Mouse (Mus musculus): ENCODE results near the gene Edar. TPM values are rescaled to one million over a fixed set of nuclear protein-coding genes. Genes with fewer than 3 reads are reported as not detected.
A peak's percentile ranks its signal among the peaks of the same experiment; 100 is the strongest.
"Not testable (repeated sequence)": the region's sequence is repeated elsewhere in the genome, so short reads cannot be mapped to it uniquely, and the experiment has no call there.

Edar gene
- under 1 TPM; 0.23 to 0.26 TPM for total RNA-seq (2021)
- long read RNA-seq, experiment 1, result 0 reads
- long read RNA-seq, experiment 2, result 0 reads

DNA sequence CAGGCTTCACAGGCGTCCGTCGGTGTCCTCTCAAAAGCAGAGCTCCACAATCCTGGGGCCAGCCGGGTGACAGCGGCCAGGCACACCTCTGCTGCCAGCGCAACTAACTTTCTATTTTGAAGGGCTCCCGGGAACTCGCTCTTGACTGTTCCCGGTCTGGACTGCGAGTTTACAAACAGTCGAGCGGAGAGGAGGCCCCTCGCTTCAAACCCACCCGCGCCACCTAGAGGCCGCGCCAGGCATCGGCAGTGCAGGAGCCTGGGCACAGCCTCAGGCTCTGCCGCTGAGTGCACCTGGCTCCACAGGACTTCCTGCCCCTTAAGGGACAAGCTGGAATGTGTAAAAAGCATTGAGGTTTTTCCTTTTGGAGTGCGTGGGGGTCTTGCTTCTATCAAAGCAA, at the start of gene Edar:
Edar (minus strand) TSS at position 122 of the 400 bp plus-strand sequence.
- peak; percentile 66 to 73 for DNase-seq (ENCODE audit: low spot score in 2 of 2)

DNA sequence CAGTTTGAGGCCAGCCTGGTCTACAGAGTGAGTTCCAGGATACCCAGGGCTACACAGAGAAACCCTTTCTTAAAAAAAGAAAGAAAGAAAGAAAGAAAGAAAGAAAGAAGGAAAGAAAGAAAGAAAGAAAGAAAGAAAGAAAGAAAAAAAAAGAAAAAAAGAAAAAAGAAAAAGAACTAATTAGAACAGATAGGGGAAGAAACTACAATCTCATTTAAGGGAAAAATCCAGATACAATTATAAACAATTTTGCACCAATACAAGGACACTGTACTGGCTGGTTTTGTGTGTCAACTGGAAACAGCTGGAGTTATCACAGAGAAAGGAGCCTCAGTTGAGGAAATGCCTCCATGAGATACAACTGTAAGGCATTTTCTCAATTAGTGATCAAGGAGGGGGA, 42.7 kb upstream of the Edar start, which contains the start of gene Gm17542:
Gm17542 (minus strand) TSS at position 101 of the 400 bp plus-strand sequence.
- not testable (repeated sequence) for DNase-seq (ENCODE audit: low spot score in 2 of 2)

- no peak for DNase-seq (ENCODE audit: low spot score in 2 of 2)
These were observed 39.3 kb upstream of the Edar start for GRCm38 (mm10) chr10:58714789-58715148.

GRCm38 (mm10) chr10:58713855-58714788, 38.7 kb upstream of the Edar start:
- no peak for DNase-seq (ENCODE audit: low spot score in 2 of 2)

- no peak for DNase-seq (ENCODE audit: low spot score in 2 of 2)
These were observed 37.8 kb upstream of the Edar start for GRCm38 (mm10) chr10:58713225-58713624.

DNA sequence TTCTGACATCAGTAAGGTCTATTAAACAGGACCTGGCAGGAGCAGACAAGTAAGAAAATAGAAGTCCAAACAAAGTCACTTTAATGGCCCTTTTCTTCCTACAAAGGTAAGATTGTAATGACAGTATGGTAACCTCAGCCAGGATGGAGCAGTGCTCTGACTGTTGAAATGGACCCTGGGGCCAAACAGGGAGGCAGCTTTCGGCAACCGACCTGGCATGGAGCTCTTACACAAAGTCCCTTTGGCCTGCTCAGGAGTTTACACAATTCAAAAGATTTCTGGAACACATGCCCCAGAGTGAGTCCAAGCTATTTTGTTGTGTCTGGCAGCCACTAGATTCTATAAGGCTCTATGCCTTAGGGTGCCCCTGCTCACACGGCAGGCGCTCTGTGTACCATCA, 33.6 kb upstream of the Edar start:
- DNase-seq (ENCODE audit: low spot score in 2 of 2), result no peak

- no peak for DNase-seq (ENCODE audit: low spot score in 2 of 2)
These were observed 25.1 kb upstream of the Edar start for GRCm38 (mm10) chr10:58700578-58700977.

DNA sequence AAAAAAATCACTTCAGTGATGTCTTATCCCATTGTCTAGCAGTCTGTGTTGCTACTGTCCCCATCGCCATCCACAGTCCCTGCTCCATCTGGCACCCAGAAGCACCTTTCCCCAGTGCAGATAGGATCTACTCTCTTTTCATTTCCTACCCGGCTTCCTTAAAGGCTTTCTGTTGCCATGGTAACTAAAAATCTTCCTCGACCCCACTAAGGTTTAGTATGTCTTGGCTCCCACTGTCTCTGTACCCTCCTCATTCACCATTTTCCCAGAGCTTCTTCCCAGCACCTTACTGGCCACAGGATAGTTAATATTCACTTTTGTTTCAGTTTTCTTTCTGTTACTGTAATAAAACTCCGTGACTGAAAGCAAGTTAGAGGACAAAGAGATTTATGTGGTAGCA, 24.7 kb upstream of the Edar start:
- no peak for DNase-seq (ENCODE audit: low spot score in 2 of 2)

GRCm38 (mm10) chr10:58698955-58699354, 23.5 kb upstream of the Edar start:
- no peak for DNase-seq (ENCODE audit: low spot score in 2 of 2)

DNA sequence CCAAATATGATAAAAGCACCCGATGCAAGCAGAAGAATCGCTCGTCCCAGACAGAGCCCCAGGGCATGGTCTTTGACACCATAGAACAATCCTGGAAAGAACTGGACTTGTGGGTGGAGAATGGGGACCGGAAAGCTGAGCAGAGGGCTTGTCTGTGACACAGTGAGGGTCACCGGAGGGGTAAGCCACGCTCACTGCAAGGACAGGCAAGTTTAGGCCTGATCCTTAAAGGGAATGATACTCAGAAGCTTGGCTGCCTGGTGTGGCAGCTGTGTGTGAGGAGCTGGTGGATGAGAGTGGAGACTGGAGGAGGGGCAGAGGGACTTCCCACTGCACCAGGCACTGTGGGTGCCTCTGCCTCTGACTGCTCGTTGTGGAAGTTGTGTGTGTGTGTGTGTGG, 15.6 kb upstream of the Edar start:
- no peak for DNase-seq (ENCODE audit: low spot score in 2 of 2)

DNA sequence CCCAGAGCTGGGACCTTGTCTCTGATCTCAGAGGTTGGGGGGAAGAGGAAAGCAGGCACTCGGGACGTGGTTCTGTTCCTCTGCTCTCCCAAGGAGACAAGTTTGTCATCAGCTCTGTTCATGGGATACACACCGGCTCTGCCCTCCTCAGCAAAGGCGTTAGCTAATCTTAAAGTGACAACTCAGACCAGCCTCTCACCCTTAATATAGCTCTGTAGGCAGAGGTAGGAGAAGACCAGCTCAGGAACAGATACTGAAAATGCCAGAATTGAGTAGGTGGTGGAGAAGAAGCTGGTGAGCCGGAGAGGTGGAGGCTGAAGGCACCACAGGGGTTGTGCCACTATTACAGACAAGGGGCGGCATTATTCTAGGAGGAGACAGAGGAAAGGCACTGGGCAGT, 3.8 kb upstream of the Edar start:
- DNase-seq (ENCODE audit: low spot score in 2 of 2), result no peak

DNA sequence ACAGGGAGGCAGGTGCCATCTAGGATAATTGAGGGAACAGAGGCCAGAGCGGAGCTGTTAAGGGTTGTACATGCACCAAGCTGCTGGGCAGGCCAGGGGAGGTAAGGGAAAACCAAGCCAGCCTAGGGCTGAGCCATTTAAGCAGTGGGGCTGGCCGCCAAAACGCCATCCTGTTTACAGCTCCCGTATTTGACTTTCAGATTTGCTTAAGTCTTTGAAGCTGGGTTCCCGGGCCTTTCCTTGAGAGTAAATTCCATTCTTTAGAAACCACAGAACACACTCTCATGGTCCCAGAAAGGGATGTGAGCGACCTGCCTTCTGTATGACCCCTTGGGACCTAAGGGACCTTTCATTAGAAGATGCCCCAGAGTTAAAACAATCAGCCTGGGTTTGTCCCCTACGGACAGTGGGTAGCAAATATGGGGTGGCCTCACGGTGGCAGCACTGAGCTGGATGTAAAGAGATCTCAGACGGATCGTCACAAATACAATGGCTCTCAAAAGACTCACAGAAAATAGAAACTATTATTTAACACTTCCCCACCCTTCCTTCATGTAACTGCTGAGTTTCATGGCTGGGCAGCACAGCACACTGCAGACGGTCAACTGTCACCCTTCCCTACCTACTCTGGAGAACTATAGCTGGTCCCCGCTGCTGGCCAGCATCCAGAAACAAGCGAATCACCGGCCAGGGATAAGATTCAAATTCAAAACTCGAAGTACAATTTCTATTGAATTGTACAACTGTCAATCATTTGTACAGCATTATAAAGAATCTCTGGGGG, 2.0 kb downstream of the Edar start:
- DNase-seq (ENCODE audit: low spot score in 2 of 2), result peak; percentile 65 to 81

DNA sequence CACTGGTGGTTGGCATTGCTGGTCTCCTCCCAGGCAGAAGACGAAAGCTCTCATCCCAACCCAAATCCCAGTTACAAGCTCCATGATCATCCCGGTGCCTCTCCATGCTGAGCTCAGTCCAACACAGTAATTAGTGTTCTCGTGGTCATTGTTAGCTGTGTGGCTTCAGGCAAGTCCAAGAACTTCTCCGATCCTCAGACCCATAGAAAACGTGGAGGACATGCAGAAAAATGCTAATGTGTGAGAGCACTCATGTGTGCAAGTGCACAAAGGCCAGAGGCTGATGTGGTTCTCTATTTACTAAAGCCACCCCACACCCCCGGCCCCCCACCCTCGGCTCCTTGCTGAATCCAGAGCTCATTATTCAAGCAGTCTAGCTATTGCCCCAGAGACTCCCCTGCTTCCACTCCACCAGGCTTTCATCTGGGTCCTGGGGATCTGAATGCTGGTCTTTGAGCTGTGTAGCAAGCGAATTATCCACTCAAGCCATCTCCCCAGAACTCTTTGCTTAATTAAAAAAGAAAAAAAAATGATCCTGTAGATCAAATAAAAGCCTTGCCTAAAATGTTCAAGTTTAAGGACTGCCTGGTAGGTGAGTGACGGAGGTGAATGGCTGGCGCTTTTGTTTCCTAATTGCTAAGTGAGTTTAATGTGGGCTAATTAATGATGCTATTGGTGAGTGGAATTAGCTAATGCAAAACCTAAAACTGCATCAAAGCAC, 2.7 kb downstream of the Edar start:
- DNase-seq (ENCODE audit: low spot score in 2 of 2), result no peak

DNA sequence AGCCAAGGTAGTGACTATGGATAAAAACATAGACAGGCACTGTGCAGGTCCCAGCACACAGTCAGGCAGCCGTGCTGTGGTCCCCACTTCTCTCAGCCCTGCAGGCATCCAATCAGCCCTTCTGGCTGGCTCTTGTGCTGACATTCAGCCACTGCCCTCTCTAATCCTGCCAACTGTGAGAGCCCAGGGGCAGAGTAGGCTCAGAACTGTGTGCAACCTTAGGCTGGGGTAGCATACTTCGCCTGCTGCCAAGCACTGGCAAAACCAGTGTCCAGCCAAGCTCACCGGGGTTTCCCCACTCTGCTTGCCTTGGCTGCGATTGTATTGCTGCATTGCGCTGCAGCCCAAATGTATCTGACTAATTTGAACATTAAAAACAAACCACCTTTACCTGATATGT, 11.6 kb downstream of the Edar start:
- peak in 1 of 2 experiments; percentile 68 for DNase-seq (ENCODE audit: low spot score in 2 of 2)

DNA sequence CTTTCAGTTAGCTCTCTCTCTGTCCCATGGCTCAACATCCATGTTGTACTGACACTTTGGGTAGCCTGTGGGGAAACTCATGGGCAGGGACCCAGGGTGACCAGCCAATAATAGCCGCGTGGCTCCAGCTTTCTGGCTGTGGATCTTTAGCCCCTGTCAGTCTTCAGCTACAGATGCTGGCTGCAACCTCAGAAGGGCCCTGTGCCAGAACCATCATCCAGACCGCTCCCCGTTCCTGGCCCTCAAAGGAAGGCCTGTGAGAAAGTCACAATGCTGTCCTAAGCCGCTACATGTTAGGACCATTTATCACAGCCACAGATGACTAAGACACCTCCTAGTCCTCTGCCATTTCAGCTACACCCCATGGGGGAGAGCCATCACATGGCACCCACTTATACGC, 12.0 kb downstream of the Edar start:
- peak; percentile 25 to 63 for DNase-seq (ENCODE audit: low spot score in 2 of 2)

DNA sequence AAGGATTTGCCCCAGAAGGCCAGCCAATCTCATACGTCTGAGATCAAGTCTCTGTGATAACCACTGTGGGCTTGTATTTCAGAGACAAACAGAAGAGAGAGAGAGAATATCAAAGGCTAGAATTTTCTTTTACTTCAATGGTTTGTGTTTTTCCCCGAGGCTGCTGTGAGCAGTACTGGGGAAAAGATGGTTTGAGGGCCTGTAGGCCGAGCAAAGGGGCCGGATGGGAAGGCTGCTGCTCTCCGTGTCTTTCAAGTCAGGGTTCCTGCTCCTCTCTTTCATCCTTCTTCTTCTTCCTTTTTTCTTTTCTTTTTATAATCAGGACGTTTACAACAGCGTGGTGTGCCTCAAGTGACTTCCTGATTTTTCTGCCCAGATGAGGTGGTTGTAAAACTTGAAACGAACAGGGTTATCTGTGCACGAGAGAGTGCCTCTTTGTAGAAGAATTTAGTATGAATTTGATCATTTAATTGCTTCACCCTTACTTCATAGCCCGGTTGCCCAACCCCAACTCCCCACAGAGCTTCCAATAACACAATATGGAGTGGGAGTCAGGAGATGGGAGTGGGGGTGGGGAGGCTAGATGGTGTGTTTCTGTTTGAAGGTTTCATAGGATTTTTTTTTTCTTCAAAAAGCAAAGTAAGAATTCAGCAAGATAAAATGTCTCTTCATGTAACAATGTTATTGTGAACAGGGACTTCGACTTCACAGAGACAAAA, 16.0 kb downstream of the Edar start:
- no peak for DNase-seq (ENCODE audit: low spot score in 2 of 2)

GRCm38 (mm10) chr10:58657731-58658130, 17.7 kb downstream of the Edar start:
- no peak for DNase-seq (ENCODE audit: low spot score in 2 of 2)

DNA sequence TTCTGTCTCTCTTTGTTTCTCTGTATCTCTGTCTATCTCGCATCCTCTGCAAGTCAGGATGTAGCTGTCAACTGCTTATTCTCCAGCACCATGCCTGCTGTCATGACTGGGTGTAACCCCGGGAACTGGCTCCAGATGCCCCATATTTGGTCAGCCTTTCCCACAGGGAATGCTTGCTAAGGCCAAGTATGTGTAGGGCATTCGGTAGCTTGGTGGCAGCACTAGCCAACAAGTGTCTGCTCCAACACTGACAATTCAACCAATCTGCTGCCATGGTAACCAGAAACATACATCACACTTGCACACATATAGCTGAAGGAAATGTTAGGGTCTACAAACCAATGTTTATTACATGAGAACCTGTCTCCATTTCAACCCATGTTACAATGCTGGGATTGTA, 21.8 kb downstream of the Edar start:
- DNase-seq (ENCODE audit: low spot score in 2 of 2), result no peak

DNA sequence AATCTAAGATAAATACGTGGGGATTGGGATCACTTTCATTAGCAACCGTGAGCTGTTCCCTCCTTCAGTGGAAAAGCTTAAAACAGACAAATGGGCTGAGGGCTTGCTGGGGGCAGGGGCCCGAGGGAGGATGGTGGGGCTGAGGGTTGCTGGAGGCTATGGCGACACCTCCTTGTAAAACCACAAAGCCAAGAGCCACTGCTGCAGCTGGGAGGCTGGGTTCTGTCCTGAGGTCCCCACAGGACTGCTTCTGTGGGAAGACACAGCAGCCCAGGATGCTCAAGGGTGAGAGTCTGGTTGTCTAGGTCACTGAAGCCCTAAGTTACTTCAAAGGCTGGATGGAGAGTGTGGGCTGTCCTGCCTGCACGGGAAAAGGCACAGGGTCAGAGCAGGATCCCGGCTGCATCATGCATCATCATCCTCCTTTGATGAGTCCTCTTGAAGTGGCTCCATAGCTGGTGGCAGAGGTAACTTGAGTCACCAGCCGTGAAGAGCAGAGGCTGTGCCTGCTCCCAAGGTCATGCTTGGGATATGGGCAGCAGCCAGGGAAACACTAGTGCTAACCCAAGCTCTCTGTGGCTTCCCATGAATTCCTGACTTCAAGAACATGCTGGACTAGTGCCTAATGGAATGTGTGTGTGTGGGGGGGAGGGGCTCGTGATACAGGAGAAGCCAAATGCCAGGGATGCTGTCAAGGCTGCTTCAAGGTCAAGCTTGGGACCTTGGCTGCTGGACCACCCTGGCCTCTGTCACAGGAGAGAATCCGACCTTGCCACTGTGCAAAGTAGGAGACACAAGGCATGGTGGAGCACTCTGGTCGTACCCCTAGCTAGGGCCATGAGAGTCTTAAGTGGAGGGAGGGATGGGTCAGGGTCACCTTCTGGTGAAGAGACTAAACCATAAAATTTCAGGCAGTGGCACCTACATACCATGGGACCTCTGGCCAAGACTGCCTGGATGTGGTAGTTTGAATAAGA, 22.7 kb downstream of the Edar start:
- no peak for DNase-seq (ENCODE audit: low spot score in 2 of 2)

DNA sequence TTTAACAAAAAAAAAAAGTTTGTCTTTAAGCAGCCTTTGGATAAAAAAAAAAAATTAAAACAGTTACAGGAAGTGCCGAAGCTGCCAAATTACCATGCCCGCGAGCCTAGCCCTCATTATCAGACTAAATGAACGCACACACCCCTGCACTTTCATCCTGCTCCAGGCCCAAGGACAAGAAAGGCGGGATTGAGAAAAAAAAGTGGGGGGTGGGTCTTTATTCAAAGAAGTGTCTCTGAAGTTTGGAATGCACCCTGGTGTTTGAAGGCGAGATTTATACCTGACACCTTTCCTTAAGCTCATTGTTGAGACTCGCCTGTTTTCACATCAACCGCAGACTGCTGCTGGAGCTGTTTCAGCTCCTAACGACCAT, 23.4 kb downstream of the Edar start:
- no peak for DNase-seq (ENCODE audit: low spot score in 2 of 2)
